Mouse (Mus musculus) limb, embryonic 11.5 days (tissue): ENCODE measurements around the gene ccdc198. TPM values are rescaled to one million over a fixed set of nuclear protein-coding genes. Genes with fewer than 3 reads are reported as not detected.

Experiments used
- ATAC-seq: fragments of 200-750 bp; cut with Nextera tagmentation; 2 replicates; pipeline ENCODE4 v1.8.0; 2017; ENCODE audit warnings: low read depth; ENCODE audit not compliant: insufficient number of reproducible peaks, low FRiP score, low TSS enrichment
- DNase-seq: peaks from one replicate; pipeline ENCODE4 v3.0.0-alpha.2; 2015; ENCODE audit warnings: low spot score
- H3K27ac ChIP-seq: fragments of 300-500 bp; sonication (generic); replicated peaks from 2 replicates; pipeline ENCODE4 v1.5.1; 2014; ENCODE audit warnings: low read depth, mild to moderate bottlenecking, low read length
- H3K27me3 ChIP-seq: fragments of 300-500 bp; sonication (generic); 2 replicates; pipeline ENCODE4 v1.6.1; 2014; ENCODE audit warnings: mild to moderate bottlenecking, low read length, mixed read lengths; ENCODE audit not compliant: control insufficient read depth, insufficient read depth
- H3K36me3 ChIP-seq: fragments of 300-500 bp; sonication (generic); 2 replicates; pipeline ENCODE4 v1.6.1; 2014; ENCODE audit warnings: mild to moderate bottlenecking, low read length, moderate library complexity, mixed read lengths; ENCODE audit not compliant: control insufficient read depth, insufficient read depth
- H3K4me1 ChIP-seq: fragments of 300-500 bp; sonication (generic); 2 replicates; pipeline ENCODE4 v1.6.1; 2014; ENCODE audit warnings: low read length, mixed read lengths; ENCODE audit not compliant: control insufficient read depth, insufficient read depth
- H3K4me2 ChIP-seq: fragments of 300-500 bp; sonication (generic); 2 replicates; pipeline ENCODE4 v1.6.1; 2014; ENCODE audit warnings: low read depth, mild to moderate bottlenecking, moderate library complexity; ENCODE audit not compliant: severe bottlenecking
- H3K4me3 ChIP-seq: fragments of 300-500 bp; sonication (generic); 2 replicates; pipeline ENCODE4 v1.5.1; 2014; ENCODE audit warnings: low read depth, low read length
- H3K9ac ChIP-seq: fragments of 300-500 bp; sonication (generic); 2 replicates; pipeline ENCODE4 v1.6.1; 2014; ENCODE audit warnings: mild to moderate bottlenecking, low read length
- H3K9me3 ChIP-seq: fragments of 300-500 bp; sonication (generic); 2 replicates; pipeline ENCODE4 v1.6.1; 2016; ENCODE audit warnings: low read length; ENCODE audit not compliant: control insufficient read depth
- WGBS: fragments of 180-500 bp; shearing (Covaris S2); extraction: QIAGEN DNeasy Blood & Tissue Kit; methylation state at CpG from one replicate; pipeline ENCODE4 v1.1.7; 2014; 5-methylcytosine and 5-hydroxymethylcytosine counted together
- polyA plus RNA-seq: library from polyadenylated mRNA; unstranded; fragments of >200 nt; fragmentation: Nextera tagmentation; extraction: Ambion mirVana; gene quantifications from 2 replicates; pipeline ENCODE4 v1.2.1, GENCODE M21; 2014

The ccdc198 gene
- polyA plus RNA-seq, 1 experiment from 2014 or later: 0.05 TPM

- Histone ChIP-seq H3K4me2 (no peak overlapping the region), H3K27me3 (no peaks in the 10 kb centered on the region), H3K4me3 (no peak overlapping the region), H3K27ac (no peak overlapping the region), H3K36me3 (no peaks in the 10 kb centered on the region), H3K9ac (no peak overlapping the region), H3K9me3 (no peaks in the 10 kb centered on the region), H3K4me1 (no peaks in the 10 kb centered on the region)
- DNase-seq (no peak), ATAC-seq (no peak)
- 86% methylated on average over 5 of the region's 5 CpGs for WGBS
Measured at GRCm38 (mm10) chr14:49265286-49266002, 20.2 kb upstream of the ccdc198 start.

- Histone ChIP-seq H3K36me3 (no peaks in the 10 kb centered on the region), H3K9ac (no peak overlapping the region), H3K27me3 (no peaks in the 10 kb centered on the region), H3K4me3 (no peak overlapping the region), H3K4me1 (no peaks in the 10 kb centered on the region), H3K27ac (no peak overlapping the region), H3K4me2 (no peak overlapping the region), H3K9me3 (no peaks in the 10 kb centered on the region)
- WGBS: 32% methylated on average over 1 of the region's 1 CpGs
- ATAC-seq (no peak), DNase-seq (no peak)
Measured at GRCm38 (mm10) chr14:49241522-49241921, 3.8 kb downstream of the ccdc198 start.

GRCm38 (mm10) chr14:49238206-49238605, 7.1 kb downstream of the ccdc198 start:
- H3K9ac ChIP-seq: no peak overlapping the region

GRCm38 (mm10) chr14:49234788-49235515, 10.3 kb downstream of the ccdc198 start:
- Histone ChIP-seq H3K27me3 (no peaks in the 10 kb centered on the region), H3K36me3 (no peaks in the 10 kb centered on the region), H3K4me2 (no peak overlapping the region), H3K27ac (no peak overlapping the region), H3K9ac (no peak overlapping the region), H3K4me3 (no peak overlapping the region), H3K4me1 (no peaks in the 10 kb centered on the region), H3K9me3 (no peaks in the 10 kb centered on the region)
- DNase-seq (peak; percentile 61), ATAC-seq (no peak)
- WGBS: 50% methylated on average over 9 of the region's 9 CpGs

More at GRCm38 (mm10) chr14:49238206-49238605, 7.1 kb downstream of the ccdc198 start:
- ATAC-seq (peak; percentile 54; the same call in 1 of the 2 replicates), DNase-seq (peak; percentile 65)
- Histone ChIP-seq H3K27me3 (no peaks in the 10 kb centered on the region), H3K9me3 (no peaks in the 10 kb centered on the region), H3K27ac (no peak overlapping the region), H3K4me3 (no peak overlapping the region), H3K36me3 (no peaks in the 10 kb centered on the region), H3K4me1 (no peaks in the 10 kb centered on the region), H3K4me2 (no peak overlapping the region)
- WGBS: 29% methylated on average over 11 of the region's 11 CpGs

- no peak overlapping the region for H3K27ac ChIP-seq
Measured at GRCm38 (mm10) chr14:49231845-49232244, 13.4 kb downstream of the ccdc198 start.

GRCm38 (mm10) chr14:49226986-49227385, 18.3 kb downstream of the ccdc198 start:
- Histone ChIP-seq H3K27me3 (no peaks in the 10 kb centered on the region), H3K36me3 (no peaks in the 10 kb centered on the region), H3K9me3 (no peaks in the 10 kb centered on the region), H3K4me1 (no peaks in the 10 kb centered on the region), H3K4me3 (no peak overlapping the region), H3K9ac (no peak overlapping the region), H3K27ac (no peak overlapping the region), H3K4me2 (no peak overlapping the region)
- no peak for DNase-seq
- WGBS: 94% methylated on average over 11 of the region's 11 CpGs
- ATAC-seq: no peak

More at GRCm38 (mm10) chr14:49231845-49232244, 13.4 kb downstream of the ccdc198 start:
- Histone ChIP-seq H3K4me3 (no peak overlapping the region), H3K9ac (no peak overlapping the region), H3K36me3 (no peaks in the 10 kb centered on the region), H3K27me3 (no peaks in the 10 kb centered on the region), H3K9me3 (no peaks in the 10 kb centered on the region), H3K4me2 (no peak overlapping the region), H3K4me1 (no peaks in the 10 kb centered on the region)
- no peak for DNase-seq
- no peak for ATAC-seq
- WGBS: 90% methylated on average over 3 of the region's 3 CpGs

- no peak for ATAC-seq
- H3K4me2 ChIP-seq: no peak overlapping the region
- WGBS: 83% methylated on average over 7 of the region's 7 CpGs
Measured at GRCm38 (mm10) chr14:49226471-49226870, 18.8 kb downstream of the ccdc198 start.

GRCm38 (mm10) chr14:49221771-49222170, 23.5 kb downstream of the ccdc198 start:
- ATAC-seq: no peak
- WGBS: 88% methylated on average over 2 of the region's 2 CpGs

More at GRCm38 (mm10) chr14:49226471-49226870, 18.8 kb downstream of the ccdc198 start:
- Histone ChIP-seq H3K9ac (no peak overlapping the region), H3K36me3 (no peaks in the 10 kb centered on the region), H3K4me1 (no peaks in the 10 kb centered on the region), H3K4me3 (no peak overlapping the region), H3K9me3 (no peaks in the 10 kb centered on the region), H3K27ac (no peak overlapping the region), H3K27me3 (no peaks in the 10 kb centered on the region)
- DNase-seq: no peak

More at GRCm38 (mm10) chr14:49221771-49222170, 23.5 kb downstream of the ccdc198 start:
- no peaks in the 10 kb centered on the region for H3K9me3 ChIP-seq
- H3K9ac ChIP-seq: no peak overlapping the region
- DNase-seq: no peak
- H3K36me3 ChIP-seq: no peaks in the 10 kb centered on the region
- no peaks in the 10 kb centered on the region for H3K27me3 ChIP-seq
- H3K27ac ChIP-seq: no peak overlapping the region
- no peak overlapping the region for H3K4me2 ChIP-seq
- no peaks in the 10 kb centered on the region for H3K4me1 ChIP-seq
- H3K4me3 ChIP-seq: no peak overlapping the region
